Mouse (Mus musculus): Measurements from ENCODE around the gene Hist1h2bb. TPM values are rescaled to one million over a fixed set of nuclear protein-coding genes. Genes with fewer than 3 reads are reported as not detected.
"Not testable (repeated sequence)": the region's sequence is repeated elsewhere in the genome, so short reads cannot be mapped to it uniquely, and the experiment has no call there.

Gene Hist1h2bb
- polyA plus RNA-seq, 1 experiment from 2014 or later = 1.7 TPM

DNA sequence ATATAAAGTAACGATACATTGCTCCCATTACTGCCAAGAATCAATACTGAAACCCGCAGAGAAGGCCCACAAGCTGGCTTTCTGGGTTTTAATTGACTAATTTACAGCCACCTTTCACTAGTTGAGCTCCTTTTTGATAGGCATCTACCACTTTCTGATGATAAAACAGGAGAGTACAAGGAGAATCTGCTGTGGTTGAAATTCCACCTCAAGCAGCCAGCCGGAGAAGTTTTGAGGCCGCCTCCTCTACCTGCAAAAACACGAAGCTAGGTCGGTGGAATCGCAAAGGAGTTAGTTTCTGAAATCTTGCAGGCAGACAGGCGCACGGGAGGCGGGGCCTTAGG lies 16.7 kb downstream of the Hist1h2bb start:
- WGBS = 2% methylated on average over 10 of the region's 10 CpGs
- no peak for ATAC-seq (ENCODE audit: insufficient number of reproducible peaks, insufficient read depth, low FRiP score, low read depth)
- Histone ChIP-seq H3K9me3 (ENCODE audit: control insufficient read depth, low read length) (no peaks in the 10 kb centered on the region), H3K9ac (ENCODE audit: low read length) (peak overlapping the region; percentile 77), H3K4me2 (ENCODE audit: low read length) (peak overlapping the region; percentile 90), H3K36me3 (ENCODE audit: control insufficient read depth, insufficient read depth, low read length) (no peaks in the 10 kb centered on the region), H3K27me3 (ENCODE audit: control insufficient read depth, insufficient read depth, low read length) (no peaks in the 10 kb centered on the region), H3K4me3 (ENCODE audit: control insufficient read depth in 1 of 2, insufficient read depth in 1 of 2, low read depth in 1 of 2, low read length in 2 of 2) (peak overlapping the region; percentile 50 to 69), H3K4me1 (ENCODE audit: control insufficient read depth in 2 of 2, insufficient read depth in 2 of 2, low read length in 2 of 2) (peaks cover 8 to 26% of the 10 kb centered on the region in 2 experiments), H3K27ac (replicated peaks in 1 of 2; ENCODE audit: control insufficient read depth in 1 of 2, insufficient read depth in 1 of 2, low read depth in 2 of 2, low read length in 2 of 2) (peak overlapping the region; percentile 83 to 95)

GRCm38 (mm10) chr13:23763586-23764323 lies 17.2 kb downstream of the Hist1h2bb start, which contains the start of gene Hist1h1a:
Hist1h1a (plus strand) TSS chr13:23763666.
- H3K27ac ChIP-seq (replicated peaks in 1 of 2; ENCODE audit: control insufficient read depth in 1 of 2, insufficient read depth in 1 of 2, low read depth in 2 of 2, low read length in 2 of 2) = peak within 1 kb of the TSS; percentile 89 to 95
- no peaks in the 10 kb centered on the region for H3K9me3 ChIP-seq (ENCODE audit: control insufficient read depth, low read length)
- no peaks in the 10 kb centered on the region for H3K36me3 ChIP-seq (ENCODE audit: control insufficient read depth, insufficient read depth, low read length)
- H3K4me2 ChIP-seq (ENCODE audit: low read length) = peak within 1 kb of the TSS; percentile 90
- peak; percentile 57 for ATAC-seq (ENCODE audit: insufficient number of reproducible peaks, insufficient read depth, low FRiP score, low read depth)
- H3K4me3 ChIP-seq (ENCODE audit: control insufficient read depth in 1 of 2, insufficient read depth in 1 of 2, low read depth in 1 of 2, low read length in 2 of 2) = peak within 1 kb of the TSS; percentile 50 to 69
- peak within 1 kb of the TSS; percentile 77 for H3K9ac ChIP-seq (ENCODE audit: low read length)
- H3K27me3 ChIP-seq (ENCODE audit: control insufficient read depth, insufficient read depth, low read length) = no peaks in the 10 kb centered on the region
- 3% methylated on average over 34 of the region's 34 CpGs for WGBS
- H3K4me1 ChIP-seq (ENCODE audit: control insufficient read depth in 2 of 2, insufficient read depth in 2 of 2, low read length in 2 of 2) = peaks cover 10 to 27% of the 10 kb centered on the region in 2 experiments

DNA sequence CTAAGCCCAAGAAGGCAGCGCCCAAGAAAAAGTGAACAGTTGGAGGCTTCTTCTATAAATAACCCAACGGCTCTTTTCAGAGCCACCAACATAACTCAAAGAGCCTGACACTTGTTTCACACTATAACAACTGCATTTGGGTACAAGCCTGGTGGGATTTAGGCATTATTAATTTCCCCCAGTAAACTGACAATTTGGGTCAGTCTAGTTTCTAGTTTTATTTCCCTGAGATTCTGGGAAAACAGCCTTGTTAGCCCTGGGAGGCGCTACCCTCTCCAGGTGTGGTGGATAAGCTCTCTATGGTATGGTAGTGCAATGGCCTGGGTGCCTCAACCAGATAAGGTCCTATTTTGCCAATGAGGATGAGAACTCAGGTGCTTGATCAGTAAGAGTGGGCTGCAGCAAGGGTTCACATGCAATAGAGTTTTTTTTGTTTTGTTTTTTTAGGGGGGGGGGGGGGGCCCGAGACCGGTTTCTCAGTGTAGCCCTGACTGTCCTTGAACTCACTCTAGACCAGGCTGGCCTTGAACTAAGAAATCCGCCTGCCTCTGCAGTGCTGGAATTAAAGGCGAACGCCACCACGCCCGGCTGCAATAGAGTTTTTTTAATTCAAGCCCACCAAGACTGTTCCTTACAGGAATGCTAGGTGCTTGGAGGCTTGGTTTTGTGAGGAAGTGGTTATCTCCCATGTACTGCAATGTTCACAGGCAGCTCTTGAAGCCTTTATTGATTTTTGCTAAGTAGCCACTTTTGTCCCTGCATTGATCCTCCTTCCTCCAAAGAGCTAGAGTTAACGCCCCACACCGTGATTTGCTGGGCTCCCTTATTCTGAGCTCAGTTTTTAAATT lies 18.0 kb downstream of the Hist1h2bb start:
- H3K4me1 ChIP-seq (ENCODE audit: control insufficient read depth in 2 of 2, insufficient read depth in 2 of 2, low read length in 2 of 2) = peaks cover 11 to 29% of the 10 kb centered on the region in 2 experiments
- ATAC-seq (ENCODE audit: insufficient number of reproducible peaks, insufficient read depth, low FRiP score, low read depth) = no peak
- H3K4me3 ChIP-seq (ENCODE audit: control insufficient read depth in 1 of 2, insufficient read depth in 1 of 2, low read depth in 1 of 2, low read length in 2 of 2) = peak overlapping the region; percentile 50 to 69
- H3K27ac ChIP-seq (replicated peaks in 1 of 2; ENCODE audit: control insufficient read depth in 1 of 2, insufficient read depth in 1 of 2, low read depth in 2 of 2, low read length in 2 of 2) = peak overlapping the region; percentile 89 to 95
- H3K9ac ChIP-seq (ENCODE audit: low read length) = peak overlapping the region; percentile 77
- peak overlapping the region; percentile 90 for H3K4me2 ChIP-seq (ENCODE audit: low read length)
- H3K9me3 ChIP-seq (ENCODE audit: control insufficient read depth, low read length) = no peaks in the 10 kb centered on the region
- H3K27me3 ChIP-seq (ENCODE audit: control insufficient read depth, insufficient read depth, low read length) = no peaks in the 10 kb centered on the region
- no peaks in the 10 kb centered on the region for H3K36me3 ChIP-seq (ENCODE audit: control insufficient read depth, insufficient read depth, low read length)
- WGBS = 44% methylated on average over 12 of the region's 12 CpGs

DNA sequence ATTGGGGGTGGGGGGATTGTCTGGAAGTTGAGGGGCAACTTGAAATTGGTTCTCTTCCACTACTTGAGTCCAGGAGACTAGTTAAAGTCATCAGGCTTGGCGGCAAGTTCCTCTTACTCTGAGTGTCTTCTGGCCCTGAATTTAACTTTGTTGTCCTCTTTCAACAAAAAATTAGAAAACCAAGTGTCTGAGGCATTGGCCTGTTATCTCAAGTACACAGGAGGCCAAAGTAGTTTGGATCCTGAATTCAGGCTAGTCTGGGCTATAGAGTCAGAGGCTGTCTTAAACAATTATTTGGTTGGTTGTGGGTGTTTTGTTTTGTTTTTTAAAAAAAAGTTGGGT lies 18.6 kb downstream of the Hist1h2bb start:
- no peak for ATAC-seq (ENCODE audit: insufficient number of reproducible peaks, insufficient read depth, low FRiP score, low read depth)
- Histone ChIP-seq H3K36me3 (ENCODE audit: control insufficient read depth, insufficient read depth, low read length) (no peaks in the 10 kb centered on the region), H3K4me2 (ENCODE audit: low read length) (no peak overlapping the region), H3K9ac (ENCODE audit: low read length) (no peak overlapping the region), H3K9me3 (ENCODE audit: control insufficient read depth, low read length) (no peaks in the 10 kb centered on the region), H3K4me3 (ENCODE audit: control insufficient read depth in 1 of 2, insufficient read depth in 1 of 2, low read depth in 1 of 2, low read length in 2 of 2) (no peak overlapping the region), H3K4me1 (ENCODE audit: control insufficient read depth in 2 of 2, insufficient read depth in 2 of 2, low read length in 2 of 2) (peaks cover 11 to 27% of the 10 kb centered on the region in 2 experiments), H3K27ac (replicated peaks in 1 of 2; ENCODE audit: control insufficient read depth in 1 of 2, insufficient read depth in 1 of 2, low read depth in 2 of 2, low read length in 2 of 2) (no peak overlapping the region), H3K27me3 (ENCODE audit: control insufficient read depth, insufficient read depth, low read length) (no peaks in the 10 kb centered on the region)
- WGBS = 71% methylated on average over 1 of the region's 1 CpGs

DNA sequence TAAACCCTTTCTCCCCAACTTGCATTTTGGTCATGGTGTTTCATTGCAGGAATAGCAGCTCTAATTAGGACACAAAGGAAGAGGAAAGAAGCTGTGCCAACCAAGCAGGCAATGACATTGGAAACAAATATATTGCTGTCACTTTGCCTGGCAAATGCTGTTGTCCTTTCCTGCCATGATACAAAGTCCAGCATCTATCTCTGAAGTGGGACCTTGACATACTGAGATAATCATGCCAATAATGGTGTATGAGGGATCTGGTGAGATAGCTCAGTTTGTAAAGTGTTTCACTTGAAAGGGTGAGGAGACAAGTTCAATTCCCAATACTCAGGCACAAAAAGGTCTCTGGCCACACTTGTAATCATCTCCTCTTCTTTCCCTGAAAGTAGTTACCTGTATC lies 20.2 kb downstream of the Hist1h2bb start:
- Histone ChIP-seq H3K36me3 (ENCODE audit: control insufficient read depth, insufficient read depth, low read length) (no peaks in the 10 kb centered on the region), H3K27ac (replicated peaks in 1 of 2; ENCODE audit: control insufficient read depth in 1 of 2, insufficient read depth in 1 of 2, low read depth in 2 of 2, low read length in 2 of 2) (no peak overlapping the region), H3K4me2 (ENCODE audit: low read length) (no peak overlapping the region), H3K9me3 (ENCODE audit: control insufficient read depth, low read length) (no peaks in the 10 kb centered on the region), H3K27me3 (ENCODE audit: control insufficient read depth, insufficient read depth, low read length) (no peaks in the 10 kb centered on the region), H3K4me1 (ENCODE audit: control insufficient read depth in 2 of 2, insufficient read depth in 2 of 2, low read length in 2 of 2) (peaks cover 11 to 20% of the 10 kb centered on the region in 2 experiments), H3K4me3 (ENCODE audit: control insufficient read depth in 1 of 2, insufficient read depth in 1 of 2, low read depth in 1 of 2, low read length in 2 of 2) (no peak overlapping the region), H3K9ac (ENCODE audit: low read length) (no peak overlapping the region)
- no peak for ATAC-seq (ENCODE audit: insufficient number of reproducible peaks, insufficient read depth, low FRiP score, low read depth)

DNA sequence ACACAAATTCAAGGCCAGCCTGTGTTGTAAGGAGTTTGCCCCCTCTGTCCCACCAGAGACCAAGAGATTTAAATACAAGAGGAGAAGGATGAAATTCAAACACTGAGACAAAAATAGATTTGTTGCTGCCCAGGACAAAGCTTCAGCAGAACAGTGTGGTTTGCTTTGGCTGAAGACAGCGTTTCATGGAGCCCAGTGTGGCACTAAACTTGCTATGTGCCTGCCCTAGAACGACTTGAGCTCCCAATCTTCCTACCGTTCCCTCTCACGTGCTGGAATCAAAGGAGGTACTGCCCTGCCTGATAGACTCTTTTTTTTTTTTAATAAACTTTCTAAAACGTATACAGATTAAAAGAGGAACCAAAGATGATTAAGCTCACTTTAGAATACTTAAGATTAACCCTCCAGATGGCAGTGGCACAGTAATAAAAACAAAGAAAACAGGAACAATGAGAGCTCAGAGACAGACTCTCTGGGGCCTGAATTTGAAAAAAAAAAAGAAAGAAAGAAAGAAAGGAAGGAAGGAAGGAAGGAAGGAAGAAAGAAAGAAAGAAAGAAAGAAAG lies 22.4 kb downstream of the Hist1h2bb start:
- H3K36me3 ChIP-seq (ENCODE audit: control insufficient read depth, insufficient read depth, low read length) = no peaks in the 10 kb centered on the region
- 43% methylated on average over 5 of the region's 5 CpGs for WGBS
- H3K4me2 ChIP-seq (ENCODE audit: low read length) = no peak overlapping the region
- H3K27me3 ChIP-seq (ENCODE audit: control insufficient read depth, insufficient read depth, low read length) = no peaks in the 10 kb centered on the region
- H3K9ac ChIP-seq (ENCODE audit: low read length) = no peak overlapping the region
- no peak overlapping the region for H3K4me3 ChIP-seq (ENCODE audit: control insufficient read depth in 1 of 2, insufficient read depth in 1 of 2, low read depth in 1 of 2, low read length in 2 of 2)
- ATAC-seq (ENCODE audit: insufficient number of reproducible peaks, insufficient read depth, low FRiP score, low read depth) = no peak
- H3K27ac ChIP-seq (replicated peaks in 1 of 2; ENCODE audit: control insufficient read depth in 1 of 2, insufficient read depth in 1 of 2, low read depth in 2 of 2, low read length in 2 of 2) = no peak overlapping the region
- H3K4me1 ChIP-seq (ENCODE audit: control insufficient read depth in 2 of 2, insufficient read depth in 2 of 2, low read length in 2 of 2) = peaks cover 14 to 16% of the 10 kb centered on the region in 2 experiments
- no peaks in the 10 kb centered on the region for H3K9me3 ChIP-seq (ENCODE audit: control insufficient read depth, low read length)

DNA sequence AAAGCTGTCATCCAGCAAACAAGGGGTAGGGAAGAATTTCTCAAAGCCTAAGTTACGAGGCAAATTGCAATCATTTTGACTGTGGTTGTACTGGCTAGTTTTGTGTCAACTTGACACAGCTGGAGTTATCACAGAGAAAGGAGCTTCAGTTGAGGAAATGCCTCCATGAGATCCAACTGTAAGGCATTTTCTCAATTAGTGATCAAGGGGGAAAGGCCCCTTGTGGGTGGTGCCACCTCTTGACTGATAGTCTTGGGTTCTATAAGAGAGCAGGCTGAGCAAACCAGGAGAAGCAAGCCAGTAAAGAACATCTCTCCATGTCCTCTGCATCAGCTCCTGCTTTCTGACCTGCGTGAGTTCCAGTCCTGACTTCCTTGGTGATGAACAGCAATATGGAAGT lies 23.1 kb downstream of the Hist1h2bb start, which contains the start of gene Trim38:
Gene Trim38 (plus strand): TSS at position 301 of the 400 bp plus-strand sequence.
- not testable (repeated sequence) for H3K9ac ChIP-seq (ENCODE audit: low read length); H3K4me2 ChIP-seq (ENCODE audit: low read length); H3K27me3 ChIP-seq (ENCODE audit: control insufficient read depth, insufficient read depth, low read length); H3K9me3 ChIP-seq (ENCODE audit: control insufficient read depth, low read length); H3K27ac ChIP-seq (replicated peaks in 1 of 2; ENCODE audit: control insufficient read depth in 1 of 2, insufficient read depth in 1 of 2, low read depth in 2 of 2, low read length in 2 of 2); H3K36me3 ChIP-seq (ENCODE audit: control insufficient read depth, insufficient read depth, low read length); H3K4me3 ChIP-seq (ENCODE audit: control insufficient read depth in 1 of 2, insufficient read depth in 1 of 2, low read depth in 1 of 2, low read length in 2 of 2); ATAC-seq (ENCODE audit: insufficient number of reproducible peaks, insufficient read depth, low FRiP score, low read depth)
- H3K4me1 ChIP-seq (ENCODE audit: control insufficient read depth in 2 of 2, insufficient read depth in 2 of 2, low read length in 2 of 2) = peaks cover 7 to 10% of the 10 kb centered on the region in 2 experiments; a peak in 3 of 4 replicates
- WGBS = 91% methylated on average over 2 of the region's 2 CpGs
